In genomic region chr1:78279128-78279527, GRCm38 (mm10) we compare ENCODE assay signal across 22 mouse cellular contexts. TPM values are rescaled to one million over a fixed set of nuclear protein-coding genes. Genes with fewer than 3 reads are reported as not detected.
DNase-seq lines count a peak whose midpoint lies in the region; ATAC-seq lines count a peak whose summit lies in the region.
"Had no signal": no experiment of that assay in that cellular context is flagged by ENCODE, and none has a peak within 500 bp of the region (broad histone marks: within the 10 kb centered on the region; RNA-seq: fewer than 3 reads in every experiment).

No protein-coding gene starts in this region.

- ATAC-seq in kidney, embryonic 14.5 days (ENCODE audit: low FRiP score, low TSS enrichment): 0 out of 2 replicates have a peak, but pooled peaks have one; percentile 64
- no peak for ATAC-seq in megakaryocyte, adult 5-6 weeks (ENCODE audit: poor library complexity, severe bottlenecking)
- ATAC-seq in intestine, embryonic 16.5 days: peak; percentile 55
- ATAC-seq: hindbrain, embryonic 16.5 days; Patski had no signal

- H3K27ac ChIP-seq in kidney, embryonic 14.5 days (ENCODE audit: low read depth, low read length): no peak overlapping the region
- H3K27ac ChIP-seq in intestine, embryonic 16.5 days (ENCODE audit: low read length): no peak overlapping the region
- H3K27ac ChIP-seq: embryonic facial prominence, embryonic 13.5 days; forebrain, embryonic 10.5 days; left cerebral cortex, adult 2 months; limb, embryonic 12.5 days; liver, embryonic 14.5 days; midbrain, embryonic 12.5 days had no signal

- WGBS in kidney, embryonic 14.5 days: 25% methylated on average over 3 of the region's 3 CpGs
- WGBS in intestine, embryonic 16.5 days: 30% methylated on average over 3 of the region's 3 CpGs

- H3K4me2 ChIP-seq in kidney, embryonic 14.5 days (replicated peaks; ENCODE audit: low read depth, low read length): no peak overlapping the region
- H3K4me2 ChIP-seq in intestine, embryonic 16.5 days (ENCODE audit: low read depth, low read length): no peak overlapping the region
- H3K4me2 ChIP-seq: embryonic facial prominence, embryonic 13.5 days; limb, embryonic 12.5 days; midbrain, embryonic 12.5 days had no signal

- DNase-seq in heart, adult 11 months: peak; percentile 63
- DNase-seq in heart, postnatal 4 days: no peak
- DNase-seq in kidney, adult 18-20 months: no peak
- no peak for DNase-seq in testis, postnatal 10 days (ENCODE audit: low spot score)
- DNase-seq: adrenal gland, postnatal 36 days; cerebellum, adult 2 months; gastrocnemius, postnatal 14 days; heart, postnatal 36 days; kidney, postnatal 14 days; retina, postnatal 1 day had no signal

- H3K4me3 ChIP-seq in kidney, embryonic 14.5 days (ENCODE audit: low read length): no peak overlapping the region
- peak overlapping the region; percentile 59 for H3K4me3 ChIP-seq in megakaryocyte, embryonic 14.5 days (replicated peaks)
- no peak overlapping the region for H3K4me3 ChIP-seq in intestine, embryonic 16.5 days (ENCODE audit: low read length)
- H3K4me3 ChIP-seq: embryonic facial prominence, embryonic 13.5 days; forebrain, embryonic 10.5 days; left cerebral cortex, adult 2 months; limb, embryonic 12.5 days; midbrain, embryonic 12.5 days had no signal

- no peaks in the 10 kb centered on the region for H3K9me3 ChIP-seq in kidney, embryonic 14.5 days (ENCODE audit: control insufficient read depth, low read length)
- H3K9me3 ChIP-seq in megakaryocyte, embryonic 14.5 days: no peaks in the 10 kb centered on the region
- H3K9me3 ChIP-seq in intestine, embryonic 16.5 days (ENCODE audit: control insufficient read depth, low read length): no peaks in the 10 kb centered on the region
- H3K9me3 ChIP-seq: embryonic facial prominence, embryonic 13.5 days; forebrain, embryonic 10.5 days; limb, embryonic 12.5 days; midbrain, embryonic 12.5 days had no signal

- no peaks in the 10 kb centered on the region for H3K4me1 ChIP-seq in kidney, embryonic 14.5 days (ENCODE audit: control insufficient read depth, insufficient read depth, low read length)
- peaks cover 3% of the 10 kb centered on the region; the same call in 1 of the 2 replicates for H3K4me1 ChIP-seq in megakaryocyte, embryonic 14.5 days
- H3K4me1 ChIP-seq in intestine, embryonic 16.5 days (ENCODE audit: control insufficient read depth, insufficient read depth, low read length): no peaks in the 10 kb centered on the region; the same call in 1 of the 2 replicates
- H3K4me1 ChIP-seq: embryonic facial prominence, embryonic 13.5 days had no signal

- no peaks in the 10 kb centered on the region for H3K36me3 ChIP-seq in kidney, embryonic 14.5 days (ENCODE audit: control insufficient read depth, insufficient read depth, low read length)
- no peaks in the 10 kb centered on the region for H3K36me3 ChIP-seq in megakaryocyte, embryonic 14.5 days (replicated peaks; ENCODE audit: low read length)
- H3K36me3 ChIP-seq in intestine, embryonic 16.5 days (ENCODE audit: control insufficient read depth, insufficient read depth, low read length): no peaks in the 10 kb centered on the region
- H3K36me3 ChIP-seq: embryonic facial prominence, embryonic 13.5 days; forebrain, embryonic 10.5 days; limb, embryonic 12.5 days; midbrain, embryonic 12.5 days had no signal

- H3K27me3 ChIP-seq in kidney, embryonic 14.5 days (ENCODE audit: control insufficient read depth, insufficient read depth, low read length): no peaks in the 10 kb centered on the region
- no peaks in the 10 kb centered on the region for H3K27me3 ChIP-seq in megakaryocyte, embryonic 14.5 days (replicated peaks)
- no peaks in the 10 kb centered on the region for H3K27me3 ChIP-seq in intestine, embryonic 16.5 days (replicated peaks; ENCODE audit: control insufficient read depth, insufficient read depth, low read length)
- H3K27me3 ChIP-seq: embryonic facial prominence, embryonic 13.5 days; limb, embryonic 12.5 days; midbrain, embryonic 12.5 days had no signal

- H3K9ac ChIP-seq in kidney, embryonic 14.5 days (ENCODE audit: low read depth, low read length): no peak overlapping the region
- H3K9ac ChIP-seq in intestine, embryonic 16.5 days (ENCODE audit: low read depth, low read length): no peak overlapping the region
- H3K9ac ChIP-seq: embryonic facial prominence, embryonic 13.5 days; limb, embryonic 12.5 days; liver, embryonic 14.5 days; midbrain, embryonic 12.5 days had no signal

RNA-seq across cellular contexts. Expression of gene Sgpp2, which starts 31.0 kb away (rescaled TPM):
- under 1 TPM; 0.10 to 0.11 TPM for total RNA-seq in heart, postnatal 4 days (2021)
- polyA plus RNA-seq in kidney, embryonic 14.5 days (2014; fragmentation: Nextera tagmentation; extraction: Ambion mirVana): 16.4 and 28.1 TPM in 2 replicates
- polyA plus RNA-seq in megakaryocyte, embryonic 14.5 days (2012; ENCODE audit: insufficient read depth, low replicate concordance): 1.1 TPM in 1 of 2 replicates, not detected in the other
- not detected in 2 replicates for total RNA-seq in megakaryocyte, adult 5-6 weeks (2015)
- total RNA-seq in megakaryocyte, adult 5-6 weeks (2017): 0.12 TPM in 1 of 2 replicates, not detected in the other
- polyA plus RNA-seq in intestine, embryonic 16.5 days (2015; fragmentation: Nextera tagmentation; extraction: Ambion mirVana): 46.4 and 48.0 TPM in 2 replicates
